Mouse (Mus musculus): ENCODE measurements around the gene Cyp2w1.
A peak's percentile ranks its signal among the peaks of the same experiment; 100 is the strongest.
"Not testable (repeated sequence)": the region's sequence is repeated elsewhere in the genome, so short reads cannot be mapped to it uniquely, and the experiment has no call there.

Gene Cyp2w1

DNA sequence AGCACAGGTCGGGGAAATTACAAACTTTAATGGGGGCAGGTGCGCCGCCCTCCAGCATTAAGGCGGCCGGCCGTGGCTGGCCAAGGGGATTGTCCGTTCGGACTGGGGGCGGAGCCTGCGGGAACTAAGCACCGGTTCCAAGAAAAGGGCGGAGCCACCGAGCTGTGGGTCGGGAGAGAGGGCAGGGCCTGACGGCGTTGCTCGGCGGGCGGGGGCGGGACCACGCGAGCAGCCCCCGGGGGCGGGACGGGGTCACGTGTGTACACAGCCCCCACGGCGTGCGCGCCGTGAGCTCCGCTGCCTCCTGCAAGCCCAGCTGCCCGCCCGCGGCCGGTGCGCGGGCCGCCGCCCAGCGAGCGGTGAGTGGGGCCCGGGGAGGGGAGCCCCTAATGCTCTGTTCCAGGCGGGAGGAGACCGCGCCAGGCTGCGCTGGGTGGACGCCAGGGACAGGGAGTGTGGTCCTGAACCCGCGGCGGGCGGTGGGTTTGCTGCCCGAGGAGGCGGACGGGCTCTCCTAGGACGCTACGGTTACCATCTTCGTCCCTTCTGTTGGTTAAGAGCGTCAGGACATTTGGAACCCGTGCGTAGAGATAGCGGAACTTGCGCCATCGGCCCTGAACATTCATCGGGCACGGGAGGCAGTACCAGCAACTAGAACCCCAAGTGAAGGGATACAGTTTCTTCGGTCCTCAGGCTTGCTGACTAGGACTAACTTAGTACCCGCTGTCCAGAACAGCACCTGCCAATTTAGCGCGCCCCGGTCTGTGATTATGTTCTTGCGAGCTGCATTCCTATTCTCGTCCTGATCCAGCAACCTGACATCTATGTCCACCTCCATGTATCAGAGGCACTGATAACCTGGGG is 28.2 kb downstream of the Cyp2w1 start:
- peak; percentile 85 for DNase-seq (ENCODE audit: low read depth, low spot score)
- H3K27me3 ChIP-seq (ENCODE audit: control insufficient read depth, insufficient read depth, low read length, poor library complexity, severe bottlenecking), result no peaks in the 10 kb centered on the region
- no peaks in the 10 kb centered on the region for H3K36me3 ChIP-seq (ENCODE audit: control insufficient read depth, insufficient read depth, low read length, poor library complexity, severe bottlenecking)

DNA sequence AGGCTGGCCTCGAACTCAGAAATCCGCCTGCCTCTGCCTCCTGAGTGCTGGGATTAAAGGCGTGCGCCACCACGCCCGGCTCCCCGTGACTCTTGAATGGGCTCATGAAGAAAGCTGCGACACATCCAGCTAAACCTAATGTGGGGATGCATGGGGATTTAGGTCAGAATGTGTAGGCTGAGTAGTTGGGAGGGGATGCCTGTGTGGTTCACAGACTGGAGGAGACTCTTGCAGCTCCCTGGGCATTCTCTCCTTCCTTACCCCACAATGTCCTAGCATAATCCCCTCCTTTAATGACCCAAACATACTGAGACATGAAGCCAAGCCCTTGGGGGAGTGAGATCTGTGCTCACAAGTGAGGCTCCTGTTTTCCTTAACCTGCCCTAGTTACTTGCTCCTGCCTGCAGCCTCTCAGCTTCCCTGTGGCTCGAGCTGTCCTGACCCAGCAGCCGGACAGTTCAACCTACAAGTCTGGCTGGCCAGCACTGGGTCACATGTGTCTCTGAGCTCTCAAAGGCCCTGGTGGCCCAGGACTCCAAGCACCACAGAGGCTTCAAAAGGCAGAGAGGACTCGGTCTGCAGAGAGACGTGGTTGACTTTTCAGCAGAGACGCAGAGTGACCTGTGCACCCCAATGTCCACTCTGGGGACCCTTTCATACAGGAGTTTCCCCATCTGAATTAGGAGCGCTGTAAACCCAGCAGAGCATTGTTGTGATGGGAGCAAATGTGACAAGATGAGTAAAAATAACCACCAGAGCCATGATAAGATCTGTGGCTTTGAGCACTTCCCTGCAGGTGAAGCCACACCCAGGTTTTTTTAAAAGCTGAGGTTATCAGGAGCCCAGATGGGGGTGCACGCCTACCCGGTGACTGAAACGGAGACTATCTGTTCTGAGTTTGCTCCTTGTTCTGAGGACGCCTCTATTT is 29.4 kb downstream of the Cyp2w1 start:
- Histone ChIP-seq H3K36me3 (ENCODE audit: control insufficient read depth, insufficient read depth, low read length, poor library complexity, severe bottlenecking) (no peaks in the 10 kb centered on the region; the same call in 1 of the 2 replicates), H3K27me3 (ENCODE audit: control insufficient read depth, insufficient read depth, low read length, poor library complexity, severe bottlenecking) (no peaks in the 10 kb centered on the region)
- peak; percentile 57 for DNase-seq (ENCODE audit: low read depth, low spot score)

DNA sequence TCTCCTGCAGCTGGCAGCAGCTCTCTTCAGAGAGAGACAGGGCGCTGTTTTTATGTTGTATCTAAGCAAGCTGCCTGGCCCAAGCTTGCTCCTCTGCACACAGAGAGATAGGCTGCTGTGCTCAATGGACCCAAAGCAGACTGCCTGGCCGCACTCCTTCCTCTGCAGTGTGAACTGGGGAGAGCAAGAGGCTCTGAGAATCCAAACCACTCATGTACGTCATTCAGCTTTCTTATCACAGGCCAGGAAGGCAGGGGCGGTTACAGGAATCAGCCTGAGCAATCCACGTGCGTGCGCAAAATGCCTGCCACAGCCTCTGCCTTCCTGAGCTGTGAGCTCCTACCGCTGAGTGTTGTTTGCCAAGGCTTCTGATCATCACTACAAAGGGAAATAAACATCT is 30.3 kb downstream of the Cyp2w1 start:
- Histone ChIP-seq H3K36me3 (ENCODE audit: control insufficient read depth, insufficient read depth, low read length, poor library complexity, severe bottlenecking) (no peaks in the 10 kb centered on the region; the same call in 1 of the 2 replicates), H3K27me3 (ENCODE audit: control insufficient read depth, insufficient read depth, low read length, poor library complexity, severe bottlenecking) (no peaks in the 10 kb centered on the region)
- peak; percentile 49 for DNase-seq (ENCODE audit: low read depth, low spot score)

DNA sequence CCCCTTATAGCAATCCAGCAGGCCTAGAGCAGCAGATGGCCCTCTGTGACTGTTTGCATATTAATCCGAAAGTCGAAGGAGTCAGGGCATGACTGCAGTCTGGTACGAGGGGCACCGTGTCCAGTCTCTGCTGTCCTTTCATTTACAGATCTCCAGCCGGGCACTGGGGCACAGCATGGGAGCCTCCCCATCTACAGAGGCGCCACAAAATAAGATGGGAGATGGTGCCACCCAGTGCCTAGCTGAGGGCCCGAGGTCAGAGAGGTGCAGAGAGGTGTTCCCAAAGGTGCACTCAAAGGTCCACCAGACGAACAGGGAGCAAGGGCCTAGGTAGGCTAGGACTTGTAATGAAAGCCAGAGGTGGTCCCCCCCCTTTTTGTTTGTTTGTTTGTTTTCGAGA is 30.8 kb downstream of the Cyp2w1 start:
- Histone ChIP-seq H3K36me3 (ENCODE audit: control insufficient read depth, insufficient read depth, low read length, poor library complexity, severe bottlenecking) (no peaks in the 10 kb centered on the region; the same call in 1 of the 2 replicates), H3K27me3 (ENCODE audit: control insufficient read depth, insufficient read depth, low read length, poor library complexity, severe bottlenecking) (no peaks in the 10 kb centered on the region)
- no peak for DNase-seq (ENCODE audit: low read depth, low spot score)

DNA sequence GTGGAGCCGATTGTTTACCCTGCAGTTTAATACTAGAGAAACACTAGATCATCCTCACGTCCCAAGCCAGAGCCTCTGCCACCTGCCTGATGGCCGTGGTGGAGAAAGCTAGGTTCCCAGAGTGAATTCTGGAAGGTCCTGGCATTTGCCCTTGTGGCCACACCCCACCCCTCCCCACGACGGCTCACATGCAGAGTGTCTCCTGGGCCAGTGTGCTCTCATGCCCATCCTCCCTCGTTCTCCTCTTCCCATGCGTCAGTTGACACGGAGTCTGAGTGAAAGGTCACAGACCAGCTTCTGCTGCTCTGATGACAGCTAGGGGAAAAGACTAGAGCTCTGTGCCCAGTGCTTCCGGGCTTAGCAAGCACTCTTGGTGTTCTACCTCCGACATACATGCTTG is 32.1 kb downstream of the Cyp2w1 start:
- no peaks in the 10 kb centered on the region; the same call in 1 of the 2 replicates for H3K36me3 ChIP-seq (ENCODE audit: control insufficient read depth, insufficient read depth, low read length, poor library complexity, severe bottlenecking)
- no peaks in the 10 kb centered on the region for H3K27me3 ChIP-seq (ENCODE audit: control insufficient read depth, insufficient read depth, low read length, poor library complexity, severe bottlenecking)
- DNase-seq (ENCODE audit: low read depth, low spot score), result no peak

DNA sequence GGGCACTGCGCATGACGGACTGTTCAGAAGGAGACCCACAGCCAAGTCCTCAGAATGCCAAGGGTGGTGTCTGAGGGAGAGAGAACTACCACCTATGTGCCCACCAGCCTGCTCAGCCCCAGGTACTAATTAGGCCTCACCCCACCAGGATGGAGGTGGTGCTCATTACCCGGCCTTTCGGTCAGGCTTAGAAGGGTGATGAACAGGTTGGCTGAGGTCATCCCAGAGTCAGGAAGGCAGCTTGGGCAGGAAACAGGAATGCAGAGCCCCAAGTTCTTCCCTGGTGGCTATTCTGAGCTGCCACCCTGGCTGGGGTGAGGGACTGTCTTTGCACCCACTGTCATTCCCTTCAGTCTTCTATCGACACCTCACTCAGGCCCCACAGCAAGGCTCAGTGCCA is 33.6 kb downstream of the Cyp2w1 start:
- no peak for DNase-seq (ENCODE audit: low read depth, low spot score)
- H3K27me3 ChIP-seq (ENCODE audit: control insufficient read depth, insufficient read depth, low read length, poor library complexity, severe bottlenecking), result no peaks in the 10 kb centered on the region
- no peaks in the 10 kb centered on the region; the same call in 1 of the 2 replicates for H3K36me3 ChIP-seq (ENCODE audit: control insufficient read depth, insufficient read depth, low read length, poor library complexity, severe bottlenecking)

DNA sequence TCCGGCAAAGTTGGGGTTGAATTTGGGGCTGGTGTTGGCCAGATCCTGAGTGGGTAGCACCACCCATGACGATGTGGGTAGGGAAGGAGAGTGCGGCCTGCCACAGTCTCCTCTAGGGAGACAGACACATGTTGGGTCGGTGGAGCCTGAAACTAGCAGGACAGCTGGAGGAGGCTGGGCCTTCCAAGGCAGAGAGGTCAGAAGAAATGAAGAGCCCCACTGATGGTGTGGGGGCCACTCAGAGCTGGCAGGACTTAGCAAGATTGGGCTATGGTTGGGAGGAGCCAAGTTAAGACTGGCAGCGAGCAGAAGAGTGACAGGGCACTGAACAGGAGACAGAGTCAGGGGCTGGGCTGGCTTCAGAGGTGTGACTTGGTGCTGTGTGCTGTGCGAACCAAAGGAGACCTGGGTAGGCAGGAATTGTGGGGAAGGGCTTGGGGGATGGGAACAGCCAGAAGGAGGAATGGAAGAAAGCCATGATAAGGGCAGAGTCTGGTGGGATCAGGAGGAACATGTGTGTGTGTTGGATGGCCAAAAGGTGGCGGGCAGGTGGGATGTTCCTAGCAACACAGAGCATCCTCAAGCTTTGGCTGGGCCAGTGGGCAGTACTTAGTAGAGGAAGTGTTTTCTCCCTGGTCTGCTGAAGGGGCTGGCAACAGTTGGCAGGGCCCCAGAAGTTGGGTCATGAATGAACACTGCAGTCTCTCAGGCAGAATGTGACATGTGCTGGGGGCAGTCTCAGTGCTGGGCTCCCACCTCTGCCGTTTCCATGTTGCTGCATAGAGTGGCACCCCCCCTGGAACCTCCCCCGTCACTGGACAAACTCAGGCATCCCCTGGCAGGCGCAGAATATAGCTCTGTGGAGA is 35.1 kb downstream of the Cyp2w1 start:
- H3K36me3 ChIP-seq (ENCODE audit: control insufficient read depth, insufficient read depth, low read length, poor library complexity, severe bottlenecking), result no peaks in the 10 kb centered on the region; the same call in 1 of the 2 replicates
- no peaks in the 10 kb centered on the region for H3K27me3 ChIP-seq (ENCODE audit: control insufficient read depth, insufficient read depth, low read length, poor library complexity, severe bottlenecking)
- DNase-seq (ENCODE audit: low read depth, low spot score), result no peak

DNA sequence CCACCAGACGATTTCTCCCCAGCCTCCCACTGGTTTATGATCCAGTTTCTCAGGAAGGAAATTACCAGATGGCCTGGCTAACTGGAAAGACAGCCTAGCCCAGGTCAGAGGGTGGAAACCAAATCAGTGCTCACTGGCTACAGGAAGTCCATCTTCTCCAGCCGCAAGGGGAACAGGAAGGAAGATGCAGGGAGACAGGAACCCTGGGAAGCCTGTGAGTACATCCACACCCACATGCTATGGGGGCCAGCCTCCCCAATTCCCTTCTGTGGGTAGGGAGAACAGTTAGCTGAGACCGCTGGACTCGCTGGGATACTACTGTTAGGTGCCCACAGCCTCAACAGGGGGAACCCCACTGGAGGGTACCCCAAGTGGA is 35.8 kb downstream of the Cyp2w1 start:
- DNase-seq (ENCODE audit: low read depth, low spot score), result no peak
- Histone ChIP-seq H3K36me3 (ENCODE audit: control insufficient read depth, insufficient read depth, low read length, poor library complexity, severe bottlenecking) (peaks cover 4% of the 10 kb centered on the region), H3K27me3 (ENCODE audit: control insufficient read depth, insufficient read depth, low read length, poor library complexity, severe bottlenecking) (no peaks in the 10 kb centered on the region)

DNA sequence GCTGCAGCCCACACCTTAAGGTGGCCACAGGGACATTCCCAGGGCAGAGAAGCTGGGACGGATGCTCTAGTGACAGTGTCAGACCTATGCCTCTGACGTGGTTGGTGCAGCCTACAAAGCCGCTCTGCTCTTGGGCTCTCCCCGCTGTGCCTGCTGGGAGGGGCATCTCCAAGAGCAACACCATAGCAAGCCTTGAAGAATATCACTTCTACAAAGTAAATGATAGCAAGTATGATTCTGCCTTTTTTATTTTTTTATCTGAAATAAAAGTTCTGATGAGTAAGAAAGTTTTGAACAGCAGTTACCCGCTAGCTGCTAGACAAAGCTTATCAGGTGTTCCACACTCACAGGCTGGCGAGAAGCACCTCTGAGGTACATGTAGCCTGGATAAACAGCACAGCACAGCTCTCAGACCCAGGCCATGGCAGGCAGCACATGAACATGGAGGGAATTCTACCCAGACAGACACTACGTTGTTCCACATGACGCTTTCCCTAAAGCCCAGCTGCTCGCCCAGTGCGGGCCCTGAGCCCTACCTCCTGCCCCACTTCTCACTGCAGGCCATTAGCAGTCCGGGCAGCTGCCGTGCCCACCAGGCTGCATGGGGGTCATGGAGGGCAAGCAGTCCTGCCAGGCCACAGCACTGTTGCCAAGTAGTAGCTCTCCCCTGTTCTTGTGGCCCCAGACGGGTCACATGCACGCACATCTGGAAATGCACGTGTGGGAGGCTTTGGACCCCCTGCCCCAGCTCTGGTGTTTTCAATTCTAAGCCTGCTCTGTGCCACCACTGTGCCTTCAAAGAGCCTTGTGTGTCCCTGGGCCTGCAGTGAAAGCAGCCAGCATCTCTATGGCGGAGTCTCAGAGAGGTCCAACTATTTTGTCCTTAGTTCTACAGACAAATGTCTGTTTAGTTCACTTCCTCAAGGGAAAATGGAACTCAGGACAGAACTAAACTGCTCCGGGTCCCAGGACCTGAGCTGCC is 36.6 kb downstream of the Cyp2w1 start:
- Histone ChIP-seq H3K27me3 (ENCODE audit: control insufficient read depth, insufficient read depth, low read length, poor library complexity, severe bottlenecking) (no peaks in the 10 kb centered on the region), H3K36me3 (ENCODE audit: control insufficient read depth, insufficient read depth, low read length, poor library complexity, severe bottlenecking) (peaks cover 4% of the 10 kb centered on the region)
- no peak for DNase-seq (ENCODE audit: low read depth, low spot score)

DNA sequence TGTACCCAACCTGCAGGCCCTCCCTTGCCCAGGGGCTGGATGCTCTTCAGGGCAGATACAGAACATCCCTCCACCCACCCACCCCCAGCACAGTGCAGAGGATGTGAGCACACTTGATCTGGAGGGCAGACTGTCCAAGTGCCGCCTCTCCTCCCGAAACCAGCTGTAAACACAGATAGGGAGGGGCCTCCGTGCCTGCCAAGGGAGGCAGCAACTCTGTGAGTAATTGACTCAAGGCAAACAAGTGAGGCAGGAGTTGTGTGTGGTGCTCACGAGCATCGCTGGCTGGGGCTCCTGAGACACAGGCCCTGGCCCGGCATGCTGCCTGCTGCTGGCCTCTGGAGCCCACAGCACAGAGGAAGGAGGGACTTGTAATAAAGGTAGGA is 37.3 kb downstream of the Cyp2w1 start:
- no peak for DNase-seq (ENCODE audit: low read depth, low spot score)
- Histone ChIP-seq H3K27me3 (ENCODE audit: control insufficient read depth, insufficient read depth, low read length, poor library complexity, severe bottlenecking) (no peaks in the 10 kb centered on the region), H3K36me3 (ENCODE audit: control insufficient read depth, insufficient read depth, low read length, poor library complexity, severe bottlenecking) (peaks cover 4% of the 10 kb centered on the region)

DNA sequence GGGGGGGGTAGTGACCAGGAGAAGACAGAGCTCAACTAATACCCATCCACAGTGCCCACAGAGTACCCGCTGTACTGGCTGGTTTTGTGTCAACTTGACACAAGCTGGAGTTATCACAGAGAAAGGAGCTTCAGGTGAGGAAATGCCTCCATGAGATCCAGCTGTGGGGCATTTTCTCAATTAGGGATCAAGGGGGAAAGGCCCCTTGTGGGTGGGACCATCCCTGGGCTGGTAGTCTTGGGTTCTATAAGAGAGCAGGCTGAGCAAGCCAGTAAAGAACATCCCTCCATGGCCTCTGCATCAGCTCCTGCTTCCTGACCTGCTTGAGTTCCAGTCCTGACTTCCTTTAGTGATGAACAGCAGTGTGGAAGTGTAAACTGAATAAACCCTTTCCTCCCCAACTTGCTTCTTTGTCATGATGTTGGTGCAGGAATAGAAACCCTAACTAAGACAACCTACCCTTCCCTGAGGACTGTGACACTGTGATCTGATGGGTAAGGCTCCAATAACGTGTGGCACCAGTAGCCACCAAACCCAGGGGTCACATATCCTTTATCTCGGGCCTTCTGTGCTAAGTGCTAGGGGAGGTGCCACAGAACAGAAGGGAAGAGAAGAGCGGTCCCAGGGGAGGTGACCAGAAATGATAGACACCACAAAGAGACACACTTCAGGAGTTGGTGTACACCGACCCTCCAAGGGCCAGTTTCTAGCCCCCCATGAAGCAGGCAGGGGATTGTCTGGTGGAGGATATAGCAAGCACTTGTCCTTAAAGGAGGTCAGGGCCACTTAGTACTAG is 38.1 kb downstream of the Cyp2w1 start:
- not testable (repeated sequence) for H3K36me3 ChIP-seq (ENCODE audit: control insufficient read depth, insufficient read depth, low read length, poor library complexity, severe bottlenecking); DNase-seq (ENCODE audit: low read depth, low spot score); H3K27me3 ChIP-seq (ENCODE audit: control insufficient read depth, insufficient read depth, low read length, poor library complexity, severe bottlenecking)

DNA sequence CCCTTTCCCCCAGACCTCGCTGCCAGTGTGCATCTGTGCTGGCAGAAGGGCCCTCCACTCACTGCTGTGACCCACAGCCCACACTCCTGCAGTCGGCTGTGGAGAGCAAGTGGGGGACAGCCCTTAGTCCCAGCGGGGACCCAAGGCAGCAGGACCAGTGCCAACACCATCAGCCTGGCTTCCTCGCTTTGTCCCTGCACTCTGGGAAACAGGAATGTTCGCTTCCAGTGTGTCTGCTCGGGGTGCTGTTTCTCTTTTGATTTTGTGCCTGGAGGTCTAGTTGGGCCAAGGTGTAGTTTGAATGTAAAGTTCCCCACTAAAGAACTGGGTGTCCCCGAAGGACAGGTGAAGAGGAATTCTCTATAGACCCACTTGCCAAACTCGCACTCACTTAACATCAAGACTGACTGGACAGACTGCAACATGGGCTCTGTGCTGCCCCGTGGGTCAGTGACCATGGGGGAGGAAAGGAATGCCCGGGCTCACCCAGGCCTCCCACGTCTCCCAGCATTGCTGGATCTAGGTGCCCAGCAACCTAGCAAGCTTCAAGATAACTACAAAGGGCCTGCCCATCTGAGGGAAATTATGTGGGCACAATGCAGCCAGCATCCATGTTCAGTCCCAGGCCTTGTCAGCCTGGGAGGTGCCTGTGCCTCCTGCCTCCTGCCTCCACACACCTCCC is 39.0 kb downstream of the Cyp2w1 start:
- peaks cover 7% of the 10 kb centered on the region for H3K36me3 ChIP-seq (ENCODE audit: control insufficient read depth, insufficient read depth, low read length, poor library complexity, severe bottlenecking)
- no peaks in the 10 kb centered on the region for H3K27me3 ChIP-seq (ENCODE audit: control insufficient read depth, insufficient read depth, low read length, poor library complexity, severe bottlenecking)
- DNase-seq (ENCODE audit: low read depth, low spot score), result no peak

Measured in splenic B cell, adult 2 months (primary cell).